Mouse (Mus musculus) CD4-positive naive resting alpha-beta T cell, adult 57 days (primary cell): Measurements from ENCODE around the gene Cers6. TPM values are rescaled to one million over a fixed set of nuclear protein-coding genes. Genes with fewer than 3 reads are reported as not detected.

ENCODE experiments used
- total RNA-seq: library from RNA; stranded (reverse); gene quantifications from one replicate; pipeline ENCODE4 v1.2.4, GENCODE M21; 2023

Cers6 gene
- 31.3 TPM for total RNA-seq

DNA sequence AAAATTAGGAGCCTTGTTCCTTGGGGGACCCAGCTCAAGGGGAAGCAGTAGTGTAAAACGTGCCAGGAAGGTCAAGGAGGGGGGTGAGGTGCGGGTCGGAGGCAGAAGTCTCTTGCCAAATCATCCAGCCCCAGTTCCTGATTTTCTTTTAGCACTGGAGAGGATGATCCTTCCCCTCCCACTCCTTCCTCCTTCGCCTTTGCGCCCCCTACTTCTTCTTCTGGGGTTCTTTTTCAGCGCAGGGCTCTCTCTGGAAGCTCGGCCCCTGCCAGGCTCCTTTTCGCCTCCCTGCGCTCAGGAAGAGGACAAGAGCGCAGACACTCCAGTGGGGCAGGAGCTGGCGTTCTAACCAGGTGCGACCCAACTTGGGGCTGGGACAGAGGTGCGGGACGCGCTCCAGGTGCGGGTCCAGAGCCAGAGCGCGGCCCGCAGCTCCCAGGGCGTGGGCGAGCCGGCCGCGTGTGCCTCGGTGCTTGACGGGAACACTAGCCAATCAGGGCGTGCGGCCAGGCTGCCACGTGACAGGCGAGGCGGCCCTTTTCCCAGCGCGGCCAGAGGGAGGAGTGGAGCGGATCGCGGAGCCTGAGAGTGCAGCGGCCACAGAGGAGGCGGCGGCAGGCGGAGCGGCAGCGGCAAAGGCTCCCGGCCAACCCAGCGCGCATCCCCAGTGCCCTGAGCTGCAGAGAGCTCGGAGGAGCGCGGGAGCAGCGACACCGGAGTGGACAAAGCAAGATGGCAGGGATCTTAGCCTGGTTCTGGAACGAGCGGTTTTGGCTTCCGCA, at the start of gene Cers6:
Gene Cers6, plus strand, starts transcription at position 538 of the 782 bp plus-strand sequence.

GRCm38 (mm10) chr2:69135661-69136576, 274.7 kb downstream of the Cers6 start, which contains the start of gene Nostrin:
Nostrin (plus strand) TSS chr2:69135800.

Other genes with a start within 250 kb of the Cers6 start
- gene 4932414N04Rik, start 205.0 kb upstream of the Cers6 start, total RNA-seq, result not detected